Mouse (Mus musculus) MN1 (cell line): ENCODE data around the gene Plekhg2.
A peak's percentile ranks its signal among the peaks of the same experiment; 100 is the strongest.

ENCODE experiments used
- DNase-seq: peaks from one replicate; pipeline ENCODE4 v3.0.0-alpha.2; 2016; ENCODE audit warnings: low spot score

Gene Plekhg2

GRCm38 (mm10) chr7:28334534-28334933 is 37.9 kb downstream of the Plekhg2 start:
- no peak for DNase-seq

GRCm38 (mm10) chr7:28328260-28328659 is 44.1 kb downstream of the Plekhg2 start:
- no peak for DNase-seq

GRCm38 (mm10) chr7:28326457-28326856 is 45.9 kb downstream of the Plekhg2 start:
- DNase-seq, result no peak

- no peak for DNase-seq
These were observed 47.1 kb downstream of the Plekhg2 start for GRCm38 (mm10) chr7:28325293-28325692.

GRCm38 (mm10) chr7:28321974-28322720 is 50.3 kb downstream of the Plekhg2 start:
- no peak for DNase-seq

- DNase-seq, result no peak
These were observed 53.7 kb downstream of the Plekhg2 start for GRCm38 (mm10) chr7:28318714-28319113.

GRCm38 (mm10) chr7:28318036-28318435 is 54.4 kb downstream of the Plekhg2 start:
- no peak for DNase-seq

GRCm38 (mm10) chr7:28311926-28312543 is 60.4 kb downstream of the Plekhg2 start, which contains the start of gene Timm50:
Gene Timm50, minus strand, starts transcription at chr7:28312072.
- peak; percentile 96 for DNase-seq

GRCm38 (mm10) chr7:28311151-28311925 is 61.1 kb downstream of the Plekhg2 start:
- peak; percentile 26 for DNase-seq

- peak; percentile 20 for DNase-seq
These were observed 62.7 kb downstream of the Plekhg2 start for GRCm38 (mm10) chr7:28309737-28310136.
